Mouse (Mus musculus) macrophage (primary cell): ENCODE results near the gene Faf2. TPM values are rescaled to one million over a fixed set of nuclear protein-coding genes. Genes with fewer than 3 reads are reported as not detected.
"Not testable (repeated sequence)": the region's sequence is repeated elsewhere in the genome, so short reads cannot be mapped to it uniquely, and the experiment has no call there.

Source experiments
- H3K27ac ChIP-seq: fragments of 350-480 bp; formaldehyde crosslinking; 2 replicates; pipeline ENCODE4 v1.9.0; 2021
- H3K36me3 ChIP-seq: fragments of 350-480 bp; formaldehyde crosslinking; 2 replicates; pipeline ENCODE4 v1.9.0; 2021; ENCODE audit errors: inconsistent target
- H3K4me3 ChIP-seq: fragments of 350-480 bp; formaldehyde crosslinking; 2 replicates; pipeline ENCODE4 v1.9.0; 2021; ENCODE audit errors: inconsistent target
- H3K79me2 ChIP-seq: fragments of 350-480 bp; formaldehyde crosslinking; 2 replicates; pipeline ENCODE4 v1.9.0; 2021; ENCODE audit errors: inconsistent target
- WGBS: methylation state at CpG from one replicate; pipeline ENCODE4 v1.1.7; 2026; ENCODE audit warnings: inconsistent platforms; ENCODE audit not compliant: missing documents; 5-methylcytosine and 5-hydroxymethylcytosine counted together
- polyA plus RNA-seq: library from polyadenylated mRNA; stranded (reverse); fragments of 250-400 nt; gene quantifications from 3 replicates; pipeline ENCODE4 v1.2.4, GENCODE M21; 2018; ENCODE audit warnings: inconsistent platforms

Gene Faf2
- polyA plus RNA-seq, 1 experiment from 2014 or later = 65.4 TPM

- H3K36me3 ChIP-seq = no peaks in the 10 kb centered on the region
- 86% methylated on average over 11 of the region's 11 CpGs for WGBS
- H3K4me3 ChIP-seq = no peak overlapping the region
- peaks cover 13% of the 10 kb centered on the region; the same call in 1 of the 2 replicates for H3K79me2 ChIP-seq
- H3K27ac ChIP-seq = no peak overlapping the region
These were observed 28.0 kb upstream of the Faf2 start for GRCm38 (mm10) chr13:54593617-54594016.

GRCm38 (mm10) chr13:54596107-54596690 is 25.4 kb upstream of the Faf2 start:
- H3K27ac ChIP-seq = no peak overlapping the region
- WGBS = 92% methylated on average over 8 of the region's 8 CpGs
- peaks cover 13% of the 10 kb centered on the region; the same call in 1 of the 2 replicates for H3K79me2 ChIP-seq
- H3K4me3 ChIP-seq = no peak overlapping the region
- H3K36me3 ChIP-seq = no peaks in the 10 kb centered on the region

GRCm38 (mm10) chr13:54596870-54597269 is 24.7 kb upstream of the Faf2 start:
- H3K4me3 ChIP-seq = no peak overlapping the region
- H3K27ac ChIP-seq = no peak overlapping the region
- 95% methylated on average over 5 of the region's 5 CpGs for WGBS
- no peaks in the 10 kb centered on the region for H3K36me3 ChIP-seq
- H3K79me2 ChIP-seq = peaks cover 10% of the 10 kb centered on the region; the same call in 1 of the 2 replicates

GRCm38 (mm10) chr13:54598622-54599143 is 22.9 kb upstream of the Faf2 start:
- WGBS = 91% methylated on average over 12 of the region's 12 CpGs
- no peak overlapping the region for H3K27ac ChIP-seq
- H3K36me3 ChIP-seq = no peaks in the 10 kb centered on the region
- H3K79me2 ChIP-seq = no peaks in the 10 kb centered on the region
- H3K4me3 ChIP-seq = no peak overlapping the region

- no peaks in the 10 kb centered on the region for H3K79me2 ChIP-seq
- H3K27ac ChIP-seq = no peak overlapping the region
- no peak overlapping the region for H3K4me3 ChIP-seq
- H3K36me3 ChIP-seq = no peaks in the 10 kb centered on the region
- 94% methylated on average over 3 of the region's 3 CpGs for WGBS
These were observed 18.9 kb upstream of the Faf2 start for GRCm38 (mm10) chr13:54602639-54603111.

- no peaks in the 10 kb centered on the region for H3K36me3 ChIP-seq
These were observed 18.1 kb upstream of the Faf2 start for GRCm38 (mm10) chr13:54603501-54603900.

GRCm38 (mm10) chr13:54604221-54604620 is 17.4 kb upstream of the Faf2 start:
- 85% methylated on average over 4 of the region's 4 CpGs for WGBS
- no peaks in the 10 kb centered on the region for H3K36me3 ChIP-seq
- no peak overlapping the region for H3K4me3 ChIP-seq
- no peaks in the 10 kb centered on the region for H3K79me2 ChIP-seq
- H3K27ac ChIP-seq = no peak overlapping the region

More at GRCm38 (mm10) chr13:54603501-54603900, 18.1 kb upstream of the Faf2 start:
- no peak overlapping the region for H3K27ac ChIP-seq
- H3K79me2 ChIP-seq = no peaks in the 10 kb centered on the region
- H3K4me3 ChIP-seq = no peak overlapping the region

GRCm38 (mm10) chr13:54605426-54605825 is 16.2 kb upstream of the Faf2 start:
- WGBS = 96% methylated on average over 5 of the region's 5 CpGs
- Histone ChIP-seq H3K79me2 (no peaks in the 10 kb centered on the region), H3K27ac (no peak overlapping the region), H3K4me3 (no peak overlapping the region), H3K36me3 (no peaks in the 10 kb centered on the region)

GRCm38 (mm10) chr13:54607204-54607603 is 14.4 kb upstream of the Faf2 start:
- no peak overlapping the region for H3K27ac ChIP-seq
- H3K79me2 ChIP-seq = no peaks in the 10 kb centered on the region
- WGBS = 81% methylated on average over 5 of the region's 5 CpGs
- H3K4me3 ChIP-seq = no peak overlapping the region
- H3K36me3 ChIP-seq = no peaks in the 10 kb centered on the region

- 97% methylated on average over 3 of the region's 3 CpGs for WGBS
- Histone ChIP-seq H3K27ac (no peak overlapping the region), H3K36me3 (no peaks in the 10 kb centered on the region), H3K79me2 (no peaks in the 10 kb centered on the region), H3K4me3 (no peak overlapping the region)
These were observed 13.6 kb upstream of the Faf2 start for GRCm38 (mm10) chr13:54608002-54608401.

- no peaks in the 10 kb centered on the region for H3K36me3 ChIP-seq
- H3K27ac ChIP-seq = no peak overlapping the region
- WGBS = 94% methylated on average over 7 of the region's 8 CpGs
- H3K79me2 ChIP-seq = no peaks in the 10 kb centered on the region
- H3K4me3 ChIP-seq = no peak overlapping the region
These were observed 12.9 kb upstream of the Faf2 start for GRCm38 (mm10) chr13:54608666-54609065.

GRCm38 (mm10) chr13:54609301-54609700 is 12.3 kb upstream of the Faf2 start:
- no peaks in the 10 kb centered on the region for H3K79me2 ChIP-seq
- H3K4me3 ChIP-seq = no peak overlapping the region
- WGBS = 83% methylated on average over 1 of the region's 1 CpGs
- H3K27ac ChIP-seq = no peak overlapping the region
- no peaks in the 10 kb centered on the region for H3K36me3 ChIP-seq

GRCm38 (mm10) chr13:54610613-54610971 is 11.0 kb upstream of the Faf2 start:
- Histone ChIP-seq H3K27ac (no peak overlapping the region), H3K36me3 (no peaks in the 10 kb centered on the region), H3K4me3 (peak overlapping the region; percentile 41), H3K79me2 (no peaks in the 10 kb centered on the region)
- WGBS = 20% methylated on average over 11 of the region's 13 CpGs

GRCm38 (mm10) chr13:54610972-54611754 is 10.4 kb upstream of the Faf2 start, which contains the start of gene Cltb:
Gene Cltb (minus strand): TSS chr13:54611344.
- Histone ChIP-seq H3K36me3 (no peaks in the 10 kb centered on the region), H3K79me2 (no peaks in the 10 kb centered on the region), H3K4me3 (peak within 1 kb of the TSS; percentile 41), H3K27ac (0 out of 2 replicates have a peak within 1 kb of the TSS, but pooled peaks have one; percentile 17)
- 2% methylated on average over 66 of the region's 66 CpGs for WGBS

- H3K36me3 ChIP-seq, H3K4me3 ChIP-seq, H3K27ac ChIP-seq, H3K79me2 ChIP-seq: not testable (repeated sequence)
- 78% methylated on average over 6 of the region's 8 CpGs for WGBS
These were observed 8.4 kb upstream of the Faf2 start for GRCm38 (mm10) chr13:54613141-54613540.
